Mouse (Mus musculus) effector memory CD4-positive, alpha-beta T cell, adult 5 months (primary cell): ENCODE data around the gene Olfr98. TPM values are rescaled to one million over a fixed set of nuclear protein-coding genes. Genes with fewer than 3 reads are reported as not detected.

Experiments used
- polyA plus RNA-seq: library from polyadenylated mRNA; unstranded; fragments of 100-300 nt; shearing (Covaris generic); gene quantifications from one replicate; pipeline ENCODE4 v1.2.1, GENCODE M21; 2017

The Olfr98 gene
- not detected for polyA plus RNA-seq

DNA sequence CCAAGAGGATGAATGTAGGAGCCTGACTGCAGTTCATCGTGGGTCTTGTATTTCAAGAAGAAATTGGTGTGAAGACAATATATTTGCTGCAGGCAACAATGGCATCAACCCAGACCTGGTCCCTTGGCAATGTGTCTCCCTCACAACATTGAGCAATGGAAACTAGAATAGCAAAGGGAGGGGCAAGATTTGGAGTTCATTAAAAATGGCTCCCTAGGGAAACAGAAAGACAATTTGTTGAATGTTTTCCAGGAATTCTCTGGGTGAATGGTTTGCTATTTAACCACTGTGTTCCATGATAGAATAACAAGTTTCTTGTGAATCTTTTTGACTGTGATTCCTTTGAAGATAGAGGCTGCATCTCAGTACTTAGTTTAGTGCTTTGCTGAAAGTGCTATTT is at the start of gene Olfr98:
TSS of gene Olfr98 (minus strand) at position 124 of the 400 bp plus-strand sequence.

DNA sequence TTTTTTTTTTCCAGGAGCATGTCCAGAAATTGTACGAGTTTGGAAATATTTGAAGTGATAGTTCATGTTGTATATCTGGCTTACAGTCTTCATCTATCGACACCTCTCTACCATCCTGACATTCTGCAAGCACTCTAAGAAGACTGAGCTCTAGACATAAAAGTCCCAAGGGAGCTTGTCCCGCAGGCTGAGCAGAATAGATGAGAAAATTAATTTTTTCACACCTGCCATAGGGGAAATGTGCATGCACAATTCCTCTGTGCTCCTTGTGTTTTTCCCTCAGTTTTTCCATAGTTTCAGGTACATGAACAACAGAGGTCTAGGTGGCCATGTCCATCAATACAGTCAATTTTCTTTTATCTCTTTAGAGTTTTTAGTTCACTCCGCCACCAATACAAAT is 40.7 kb upstream of the Olfr98 start, which contains the start of gene Olfr101:
TSS of gene Olfr101 (minus strand) at position 101 of the 400 bp plus-strand sequence.

DNA sequence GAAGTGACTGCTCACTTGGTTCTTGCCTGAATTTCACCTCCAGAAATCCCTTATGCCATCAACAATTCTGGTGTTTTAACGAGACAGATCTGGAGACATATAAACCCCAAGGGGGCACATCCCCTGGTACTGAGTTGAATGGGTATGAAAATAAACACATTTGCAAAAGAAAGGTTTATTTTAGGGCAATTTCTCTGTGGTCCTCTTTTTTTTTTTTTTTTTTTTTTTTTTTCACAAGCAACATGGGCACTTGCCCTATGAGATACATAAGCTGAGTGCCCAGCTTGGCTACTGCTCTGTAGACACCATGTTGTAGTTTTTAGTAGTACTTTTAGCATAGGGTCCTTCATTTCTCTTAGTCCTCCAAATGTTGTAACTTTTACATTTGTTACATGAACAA is 19.8 kb upstream of the Olfr98 start, which contains the start of gene Olfr99:
TSS of gene Olfr99 (minus strand) at position 101 of the 400 bp plus-strand sequence.

DNA sequence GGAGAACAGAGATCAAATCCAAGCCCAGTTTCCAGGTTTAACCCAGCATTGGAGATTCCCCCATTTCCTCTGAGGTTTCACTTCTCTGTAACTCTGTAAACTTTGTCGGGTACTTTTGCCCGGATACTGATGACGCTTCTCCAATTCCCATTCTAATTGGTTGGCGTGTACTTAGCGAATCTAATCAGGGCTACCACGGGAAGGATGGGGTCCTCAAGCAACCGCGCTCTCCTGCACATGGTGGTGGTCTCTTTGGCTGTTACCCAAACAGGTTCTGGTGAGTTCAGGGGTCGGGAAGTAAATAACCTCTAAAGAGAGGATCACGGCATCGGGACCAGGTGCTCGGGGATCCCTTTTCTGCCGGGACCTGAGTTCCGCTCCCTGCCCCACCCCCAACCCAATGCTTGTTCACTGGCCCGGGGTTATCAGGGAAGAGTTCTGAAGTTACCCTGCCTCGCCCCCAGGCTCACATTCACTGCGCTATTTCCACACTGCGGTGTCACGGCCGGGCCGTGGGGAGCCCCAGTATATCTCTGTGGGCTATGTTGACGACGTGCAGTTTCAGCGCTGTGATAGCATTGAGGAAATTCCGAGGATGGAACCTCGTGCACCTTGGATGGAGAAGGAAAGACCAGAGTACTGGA is 6.6 kb upstream of the Olfr98 start, which contains the start of gene H2-M3:
TSS of gene H2-M3 (plus strand) at position 163 of the 644 bp plus-strand sequence.

DNA sequence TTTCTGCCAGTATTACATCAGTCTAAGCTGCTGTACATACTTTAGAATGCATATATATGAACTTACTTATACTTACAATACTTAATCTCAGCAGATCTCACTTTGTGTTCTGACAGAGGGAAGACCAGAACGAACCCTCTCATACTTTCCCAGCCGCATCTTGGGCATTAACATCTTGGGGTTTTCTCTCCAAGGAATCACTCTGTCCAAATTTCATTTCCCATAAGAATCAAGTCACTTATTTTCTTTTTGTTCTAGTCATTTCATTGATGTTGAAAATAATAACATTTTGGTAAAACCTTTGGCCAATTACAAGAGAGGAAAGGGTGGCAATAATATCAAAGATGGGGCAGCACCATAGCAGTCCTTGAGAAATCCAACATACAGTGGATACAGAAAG is 26.3 kb downstream of the Olfr98 start, which contains the start of gene Olfr97:
TSS of gene Olfr97 (minus strand) at position 101 of the 400 bp plus-strand sequence.

DNA sequence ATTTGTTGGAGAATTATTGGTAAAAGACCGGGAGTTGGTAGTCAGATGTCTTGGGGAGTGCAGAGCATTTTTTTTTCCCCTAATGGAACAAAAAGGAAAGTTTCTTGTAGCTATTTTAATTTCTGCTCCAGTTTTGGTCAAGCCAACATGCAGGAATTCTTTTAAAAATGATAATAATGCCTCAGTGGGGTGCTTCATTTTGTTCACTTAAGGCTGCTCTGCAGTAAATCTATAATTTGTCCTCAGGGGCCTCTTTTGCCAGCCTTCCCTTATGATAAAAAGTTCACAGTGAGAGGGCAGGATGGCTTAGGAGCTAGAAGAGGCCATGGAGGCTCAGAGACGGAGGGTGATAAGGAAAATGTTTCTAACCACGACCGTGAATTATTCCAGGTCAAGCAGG is 43.7 kb downstream of the Olfr98 start, which contains the start of gene Olfr96:
TSS of gene Olfr96 (plus strand) at position 301 of the 400 bp plus-strand sequence.

DNA sequence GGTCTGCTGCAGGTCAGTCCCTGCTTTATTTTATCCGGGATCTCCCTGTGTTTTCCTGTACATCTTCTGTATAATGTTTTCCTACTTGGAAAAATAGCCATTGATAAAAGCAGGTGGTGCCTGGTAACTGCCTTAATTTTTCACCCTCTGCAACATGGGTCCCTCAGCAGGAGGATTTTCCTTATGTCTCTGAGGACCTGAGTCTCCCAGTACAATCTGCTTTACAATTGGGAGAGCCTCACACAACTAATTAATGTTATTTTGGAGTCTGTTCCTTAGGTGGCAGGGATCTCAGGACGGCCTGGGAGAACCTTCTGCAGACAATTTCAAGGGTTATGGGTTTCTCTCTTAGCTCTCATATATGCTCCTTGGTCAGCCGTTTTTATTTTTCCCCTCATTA is 50.5 kb downstream of the Olfr98 start, which contains the start of gene Olfr95:
TSS of gene Olfr95 (minus strand) at position 101 of the 400 bp plus-strand sequence.

Other genes with a start within 250 kb of the Olfr98 start
- gene Mog, start 240.4 kb downstream of the Olfr98 start, polyA plus RNA-seq = not detected
- gene Gabbr1, start 217.8 kb downstream of the Olfr98 start, polyA plus RNA-seq = 14.8 TPM
- gene Olfr90, start 175.2 kb downstream of the Olfr98 start, polyA plus RNA-seq = not detected
- gene Olfr91, start 165.5 kb downstream of the Olfr98 start, polyA plus RNA-seq = not detected
- gene Olfr92, start 143.7 kb downstream of the Olfr98 start, polyA plus RNA-seq = not detected
- not detected for gene Olfr93, start 102.3 kb downstream of the Olfr98 start, polyA plus RNA-seq
- gene Ubd, start 69.9 kb downstream of the Olfr98 start, polyA plus RNA-seq = not detected
- gene Olfr94, start 62.8 kb downstream of the Olfr98 start, polyA plus RNA-seq = not detected
- gene Olfr95, start 50.6 kb downstream of the Olfr98 start, polyA plus RNA-seq = not detected
- not detected for gene Olfr96, start 43.6 kb downstream of the Olfr98 start, polyA plus RNA-seq
- gene Olfr97, start 26.4 kb downstream of the Olfr98 start, polyA plus RNA-seq = not detected
- 86.2 TPM for gene H2-M3, start 6.5 kb upstream of the Olfr98 start, polyA plus RNA-seq
- 2.2 TPM for gene Olfr99, start 19.7 kb upstream of the Olfr98 start, polyA plus RNA-seq
- not detected for gene Olfr101, start 40.6 kb upstream of the Olfr98 start, polyA plus RNA-seq
- gene Olfr102, start 53.3 kb upstream of the Olfr98 start, polyA plus RNA-seq = not detected
- not detected for gene Olfr103, start 75.9 kb upstream of the Olfr98 start, polyA plus RNA-seq
- gene Olfr104-ps, start 95.8 kb upstream of the Olfr98 start, polyA plus RNA-seq = not detected
- gene Olfr105-ps, start 115.3 kb upstream of the Olfr98 start, polyA plus RNA-seq = not detected
- gene Olfr106-ps, start 126.6 kb upstream of the Olfr98 start, polyA plus RNA-seq = not detected
- gene Olfr107, start 135.5 kb upstream of the Olfr98 start, polyA plus RNA-seq = not detected
- gene Olfr108, start 181.7 kb upstream of the Olfr98 start, polyA plus RNA-seq = not detected
- 0.10 TPM for gene Olfr109, start 195.2 kb upstream of the Olfr98 start, polyA plus RNA-seq
- gene H2-M2, start 219.8 kb upstream of the Olfr98 start, polyA plus RNA-seq = not detected
- gene Olfr110, start 228.7 kb upstream of the Olfr98 start, polyA plus RNA-seq = not detected
- gene Olfr111, start 244.3 kb upstream of the Olfr98 start, polyA plus RNA-seq = not detected